ENCODE assay signal across 8 mouse cellular contexts in the genomic region with DNA sequence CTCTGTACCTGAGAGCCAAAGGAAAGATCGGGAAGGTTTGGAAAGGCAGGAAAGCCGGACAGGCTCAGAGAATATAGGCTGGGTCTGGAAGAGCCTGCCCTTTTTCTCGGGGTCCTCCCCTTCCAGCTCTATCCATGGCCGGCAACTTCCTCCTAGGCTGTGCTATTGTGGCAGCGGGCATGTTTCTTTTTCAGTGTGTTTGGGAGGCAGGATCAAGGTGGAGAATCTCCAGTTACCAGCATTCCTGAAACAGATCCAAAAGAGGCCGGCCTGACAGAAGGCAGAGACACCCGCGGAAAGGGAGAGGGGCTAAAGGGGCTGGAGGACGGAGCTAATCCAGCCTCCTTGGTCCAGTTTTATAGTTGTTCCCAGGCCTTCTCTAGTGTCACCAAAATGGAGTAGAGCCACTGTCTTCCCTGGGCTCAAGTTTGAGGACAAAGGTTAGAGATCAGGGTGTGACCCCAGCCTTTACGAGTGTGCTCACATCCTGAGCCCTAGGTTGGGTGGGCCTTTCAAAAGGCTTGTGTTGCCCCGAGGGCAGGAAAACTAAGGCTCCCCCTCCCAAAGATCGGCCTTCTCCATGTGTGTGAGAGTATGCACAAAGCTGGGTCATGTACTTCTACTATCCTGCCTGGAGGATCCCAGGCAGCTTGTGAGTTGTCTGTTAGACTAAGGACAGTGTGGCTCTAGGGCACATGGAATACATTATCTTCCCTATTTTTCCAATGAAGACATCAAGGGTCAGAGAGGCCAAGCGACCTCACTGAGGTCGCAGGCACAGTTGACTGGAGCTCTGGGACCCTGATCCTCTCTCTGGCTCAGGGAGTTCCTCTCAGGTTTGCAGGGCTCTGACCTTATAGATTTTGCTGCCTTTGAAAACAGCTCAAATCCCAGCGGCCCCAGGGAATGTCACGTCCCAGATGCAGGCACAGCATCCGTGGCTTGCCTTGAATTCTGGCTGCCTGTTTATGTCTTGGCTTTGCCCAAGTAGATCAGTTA. TPM values are rescaled to one million over a fixed set of nuclear protein-coding genes. Genes with fewer than 3 reads are reported as not detected.
A peak's percentile ranks its signal among the peaks of the same experiment; 100 is the strongest.
DNase-seq lines count a peak whose midpoint lies in the region; ATAC-seq and TF ChIP-seq lines count a peak whose summit lies in the region.

No protein-coding gene starts in this region.

- TF ChIP-seq CTCF in heart, adult 2 months (IDR thresholded peaks at IDR 0.05): no peak

- no peaks in the 10 kb centered on the region for H3K9me3 ChIP-seq in embryonic facial prominence, embryonic 14.5 days (ENCODE audit: control insufficient read depth, low read length)
- H3K9me3 ChIP-seq in intestine, embryonic 15.5 days: no peaks in the 10 kb centered on the region
- no peaks in the 10 kb centered on the region for H3K9me3 ChIP-seq in midbrain, embryonic 16.5 days (replicated peaks; ENCODE audit: control insufficient read depth, low read length, poor library complexity, severe bottlenecking)

- WGBS in heart, adult 2 months: 36% methylated on average over 17 of the region's 17 CpGs
- 10% methylated on average over 17 of the region's 17 CpGs for WGBS in embryonic facial prominence, embryonic 14.5 days
- 39% methylated on average over 17 of the region's 17 CpGs for WGBS in intestine, embryonic 15.5 days
- 45% methylated on average over 17 of the region's 17 CpGs for WGBS in midbrain, embryonic 16.5 days

- H3K27me3 ChIP-seq in heart, adult 2 months (ENCODE audit: control insufficient read depth, insufficient read depth, low read length): no peaks in the 10 kb centered on the region
- no peaks in the 10 kb centered on the region for H3K27me3 ChIP-seq in embryonic facial prominence, embryonic 14.5 days (replicated peaks; ENCODE audit: control insufficient read depth, insufficient read depth, low read length)
- no peaks in the 10 kb centered on the region for H3K27me3 ChIP-seq in intestine, embryonic 15.5 days (replicated peaks)
- H3K27me3 ChIP-seq in midbrain, embryonic 16.5 days (ENCODE audit: control insufficient read depth, insufficient read depth, low read depth, low read length): no peaks in the 10 kb centered on the region

- peak; percentile 70 for ATAC-seq in embryonic facial prominence, embryonic 14.5 days (ENCODE audit: low read depth)
- ATAC-seq in intestine, embryonic 15.5 days: peak; percentile 68
- ATAC-seq in midbrain, embryonic 16.5 days: peak; percentile 3; the same call in 1 of the 2 replicates
- ATAC-seq in erythroid progenitor cell, adult 5-6 weeks (replicated peaks; ENCODE audit: low FRiP score, poor library complexity, severe bottlenecking): no peak

- intact Hi-C loops in heart, adult 2 months (cut with DNase I): no loop called here
- intact Hi-C loops in heart, postnatal 25 days (cut with DNase I): no loop called here

- H3K79me2 ChIP-seq in heart, adult 2 months (replicated peaks; ENCODE audit: control insufficient read depth, insufficient read depth, low read length): no peaks in the 10 kb centered on the region

- H3K4me2 ChIP-seq in embryonic facial prominence, embryonic 14.5 days (ENCODE audit: low read depth, low read length): peak overlapping the region; percentile 53
- H3K4me2 ChIP-seq in intestine, embryonic 15.5 days (replicated peaks): peak overlapping the region; percentile 61
- no peak overlapping the region for H3K4me2 ChIP-seq in midbrain, embryonic 16.5 days (ENCODE audit: low read length)

- no peak for TF ChIP-seq EP300 in heart, adult 2 months (IDR thresholded peaks at IDR 0.05; ENCODE audit: insufficient read depth, low read depth, low read length)

- H3K36me3 ChIP-seq in heart, adult 2 months (ENCODE audit: control insufficient read depth, insufficient read depth, low read length): no peaks in the 10 kb centered on the region; the same call in 1 of the 2 replicates
- no peaks in the 10 kb centered on the region for H3K36me3 ChIP-seq in embryonic facial prominence, embryonic 14.5 days (ENCODE audit: control insufficient read depth, insufficient read depth, low read length)
- no peaks in the 10 kb centered on the region for H3K36me3 ChIP-seq in intestine, embryonic 15.5 days
- no peaks in the 10 kb centered on the region for H3K36me3 ChIP-seq in midbrain, embryonic 16.5 days (ENCODE audit: control insufficient read depth, insufficient read depth, low read length)

- peak overlapping the region; percentile 31 for H3K9ac ChIP-seq in heart, adult 2 months (ENCODE audit: low read depth, low read length)
- H3K9ac ChIP-seq in embryonic facial prominence, embryonic 14.5 days (ENCODE audit: low read depth, low read length): peak overlapping the region; percentile 58
- H3K9ac ChIP-seq in intestine, embryonic 15.5 days: 0 out of 2 replicates have a peak overlapping the region, but pooled peaks have one; percentile 27
- H3K9ac ChIP-seq in midbrain, embryonic 16.5 days (ENCODE audit: low read depth, low read length): 0 out of 2 replicates have a peak overlapping the region, but pooled peaks have one; percentile 20

- peaks cover 13% of the 10 kb centered on the region for H3K4me1 ChIP-seq in heart, adult 2 months (ENCODE audit: control insufficient read depth, insufficient read depth, low read length)
- H3K4me1 ChIP-seq in embryonic facial prominence, embryonic 14.5 days (ENCODE audit: control insufficient read depth, insufficient read depth, low read length): peaks cover 23% of the 10 kb centered on the region
- peaks cover 17% of the 10 kb centered on the region for H3K4me1 ChIP-seq in intestine, embryonic 15.5 days (replicated peaks)
- peaks cover 4% of the 10 kb centered on the region; the same call in 1 of the 2 replicates for H3K4me1 ChIP-seq in midbrain, embryonic 16.5 days (ENCODE audit: control insufficient read depth, insufficient read depth, low read length)

- no peak for DNase-seq in heart, adult 2 months
- DNase-seq in heart, postnatal 25 days (ENCODE audit: low spot score): no peak
- peak; percentile 90 for DNase-seq in embryonic facial prominence, embryonic 14.5 days (ENCODE audit: low spot score)
- no peak for DNase-seq in retina, postnatal 1 day
- DNase-seq in T-cell, adult 2 months (ENCODE audit: low spot score): no peak

- peak overlapping the region; percentile 81 for H3K27ac ChIP-seq in heart, adult 2 months
- peak overlapping the region; percentile 90 for H3K27ac ChIP-seq in embryonic facial prominence, embryonic 14.5 days (replicated peaks; ENCODE audit: low read depth, low read length)
- peak overlapping the region; percentile 88 for H3K27ac ChIP-seq in intestine, embryonic 15.5 days
- peak overlapping the region; percentile 58; the same call in 1 of the 2 replicates for H3K27ac ChIP-seq in midbrain, embryonic 16.5 days (ENCODE audit: low read length)

- no peak for TF ChIP-seq POLR2A in heart, adult 2 months (IDR thresholded peaks at IDR 0.05; ENCODE audit: insufficient read depth, low read depth, low read length)

- H3K4me3 ChIP-seq in heart, adult 2 months: peak overlapping the region; percentile 48
- 0 out of 2 replicates have a peak overlapping the region, but pooled peaks have one; percentile 2 for H3K4me3 ChIP-seq in embryonic facial prominence, embryonic 14.5 days (ENCODE audit: low read depth, low read length)
- no peak overlapping the region for H3K4me3 ChIP-seq in intestine, embryonic 15.5 days (replicated peaks)
- no peak overlapping the region for H3K4me3 ChIP-seq in midbrain, embryonic 16.5 days (ENCODE audit: low read depth, low read length)

RNA-seq across cellular contexts. Expression of a gene that starts 37.6 kb away (rescaled TPM):
- total RNA-seq in heart, adult 2 months (2021): 100 to 1,000 TPM; 106 to 110 TPM
- 86.0 and 145 TPM in 2 replicates for polyA plus RNA-seq in heart, adult 2 months (2012; rRNA removed)
- 100 to 1,000 TPM; 111 to 117 TPM for total RNA-seq in heart, postnatal 25 days (2021)
- polyA plus RNA-seq in embryonic facial prominence, embryonic 14.5 days (2014; fragmentation: Nextera tagmentation; extraction: Ambion mirVana): 97.4 and 107 TPM in 2 replicates
- polyA plus RNA-seq in intestine, embryonic 15.5 days (2015; fragmentation: Nextera tagmentation; extraction: Ambion mirVana): 42.6 and 44.8 TPM in 2 replicates
- polyA plus RNA-seq in midbrain, embryonic 16.5 days (2015; fragmentation: Nextera tagmentation; extraction: Ambion mirVana): 165 and 177 TPM in 2 replicates
- not detected in 2 replicates for total RNA-seq in erythroid progenitor cell, adult 5-6 weeks (2015; ENCODE audit: low replicate concordance)
- not detected in 2 replicates for total RNA-seq in erythroid progenitor cell, adult 5-6 weeks (2017; ENCODE audit: low replicate concordance)

RNA-seq across cellular contexts. Expression of a gene that starts 54.5 kb away (rescaled TPM):
- under 1 TPM in 1 of 2 experiments, not detected in 1; 0.13 TPM for total RNA-seq in heart, adult 2 months (2021)
- 0.23 and 0.29 TPM in 2 replicates for polyA plus RNA-seq in heart, adult 2 months (2012; rRNA removed)
- not detected for total RNA-seq in heart, postnatal 25 days (2021)
- polyA plus RNA-seq in embryonic facial prominence, embryonic 14.5 days (2014; fragmentation: Nextera tagmentation; extraction: Ambion mirVana): 0.43 TPM in 1 of 2 replicates, not detected in the other
- 7.8 TPM in 2 replicates for polyA plus RNA-seq in intestine, embryonic 15.5 days (2015; fragmentation: Nextera tagmentation; extraction: Ambion mirVana)
- polyA plus RNA-seq in midbrain, embryonic 16.5 days (2015; fragmentation: Nextera tagmentation; extraction: Ambion mirVana): not detected in 2 replicates
- total RNA-seq in erythroid progenitor cell, adult 5-6 weeks (2015; ENCODE audit: low replicate concordance): not detected in 2 replicates
- not detected in 2 replicates for total RNA-seq in erythroid progenitor cell, adult 5-6 weeks (2017; ENCODE audit: low replicate concordance)

Comparison
In these comparisons a context has a peak if more than half of its experiments do, and no peak if none do; other contexts are left out.
1. H3K4me3 ChIP-seq: peak in heart, adult 2 months (single experiment) and embryonic facial prominence, embryonic 14.5 days (single experiment); none in intestine, embryonic 15.5 days (single experiment) and midbrain, embryonic 16.5 days (single experiment).
2. Peak in every context shown above with its lines, with median percentiles within 50 percentile points of each other: H3K27ac ChIP-seq and H3K9ac ChIP-seq.